Mouse (Mus musculus) thymus, postnatal 4 days (tissue): ENCODE results near the gene Rgs7.

Source experiments
- DNase-seq: peaks from one replicate; pipeline ENCODE4 v3.0.0; 2021

The Rgs7 gene

GRCm38 (mm10) chr1:175299603-175300397 lies 192.5 kb downstream of the Rgs7 start:
- DNase-seq: no peak

DNA sequence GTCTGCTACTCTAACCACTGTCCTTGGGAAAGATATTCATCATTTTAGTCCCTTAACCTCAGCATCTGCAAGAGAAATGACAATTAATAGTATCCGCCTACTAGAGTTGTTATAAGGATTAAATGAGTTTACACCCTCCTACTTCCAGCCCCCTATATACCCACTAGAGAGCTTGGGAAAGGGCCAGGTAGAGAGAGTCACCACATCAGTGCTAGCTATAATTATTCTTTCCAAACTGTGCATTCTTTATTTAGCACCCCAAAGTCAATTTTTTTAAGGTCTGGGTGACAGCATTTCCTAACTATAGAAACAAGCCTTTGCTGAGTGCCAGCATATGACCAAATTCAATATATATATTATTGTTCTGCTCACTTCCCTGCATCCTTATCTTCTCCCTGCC lies 195.4 kb downstream of the Rgs7 start:
- DNase-seq: no peak

DNA sequence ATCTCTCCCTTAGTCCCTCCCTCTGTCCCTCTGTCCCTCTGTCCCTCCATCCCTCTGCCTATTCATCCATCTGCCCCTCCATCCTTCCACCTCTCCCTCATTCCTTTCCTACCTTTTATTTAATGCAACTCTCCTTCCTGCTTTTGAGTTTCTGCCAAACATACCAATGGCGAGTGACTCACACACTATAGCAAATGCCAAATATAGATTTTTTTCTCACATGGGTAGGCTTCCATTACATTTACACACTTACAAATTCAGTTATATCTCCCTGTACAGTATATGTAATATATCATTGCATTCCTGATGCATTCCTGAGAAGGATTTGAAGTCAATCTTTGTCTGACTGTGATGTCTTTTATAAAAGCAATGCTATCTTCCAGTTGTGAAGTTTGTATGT lies 202.2 kb downstream of the Rgs7 start:
- DNase-seq: no peak

DNA sequence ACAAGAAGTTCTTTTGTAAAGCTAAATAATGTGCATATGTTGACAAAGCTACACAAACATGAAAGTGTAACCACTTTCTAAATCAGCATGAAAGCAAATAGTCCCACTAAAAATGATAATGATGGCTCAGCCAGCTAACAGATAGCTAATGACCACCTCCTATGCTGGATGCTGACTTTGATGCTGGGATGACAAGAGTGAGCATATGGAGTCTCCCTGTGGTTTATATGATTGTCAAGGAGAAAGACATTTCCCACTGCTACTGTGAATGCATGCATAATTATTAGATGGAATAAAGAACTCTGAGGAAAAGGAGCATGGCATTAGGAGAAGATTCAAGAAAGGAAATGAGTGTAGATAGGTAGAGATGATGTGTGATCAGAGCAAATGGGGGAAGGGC lies 230.0 kb downstream of the Rgs7 start:
- no peak for DNase-seq

GRCm38 (mm10) chr1:175259374-175259773 lies 232.9 kb downstream of the Rgs7 start:
- no peak for DNase-seq

- DNase-seq: no peak
These were observed 237.1 kb downstream of the Rgs7 start for GRCm38 (mm10) chr1:175255224-175255623.

DNA sequence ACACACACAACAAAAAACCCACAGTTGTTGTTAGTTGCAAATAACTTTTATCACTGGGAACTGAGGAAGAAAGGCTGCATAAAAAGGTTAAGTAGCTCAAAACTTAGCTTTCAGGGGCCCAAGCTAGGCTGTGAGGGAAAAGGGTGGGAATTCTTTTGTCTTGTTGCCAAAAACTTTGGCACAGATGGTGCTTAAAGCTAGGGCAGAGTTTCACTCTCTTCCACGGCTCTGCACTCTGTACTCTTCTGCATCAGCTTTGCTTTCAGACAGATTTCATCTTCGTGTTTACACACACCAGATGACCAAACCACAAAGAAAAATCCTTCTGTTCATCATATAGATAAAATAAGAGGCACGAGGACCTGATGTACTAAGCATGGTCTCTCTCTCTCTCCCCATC lies 237.6 kb downstream of the Rgs7 start:
- no peak for DNase-seq

DNA sequence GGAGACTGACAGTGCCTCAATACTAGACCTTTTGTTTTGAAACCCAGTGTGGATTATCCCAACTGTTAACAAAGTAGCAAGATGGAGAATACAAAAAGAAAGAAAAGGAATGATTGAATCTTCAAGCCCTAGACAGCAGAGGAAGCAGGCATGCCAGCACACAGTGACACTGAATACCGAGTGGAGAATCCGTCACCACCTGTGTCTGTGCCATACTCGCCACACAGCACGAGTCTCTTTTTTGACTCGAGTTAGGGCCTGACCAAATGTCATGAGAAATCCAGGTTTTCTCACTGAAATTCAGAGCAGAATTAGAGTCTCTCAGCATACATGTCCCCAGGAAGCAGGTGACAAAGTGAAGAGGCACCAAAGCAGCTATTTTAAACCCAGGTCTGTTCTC lies 250.2 kb downstream of the Rgs7 start:
- no peak for DNase-seq

- no peak for DNase-seq
These were observed 252.2 kb downstream of the Rgs7 start for GRCm38 (mm10) chr1:175240137-175240536.

- DNase-seq: no peak
These were observed 270.5 kb downstream of the Rgs7 start for GRCm38 (mm10) chr1:175221593-175222500.

GRCm38 (mm10) chr1:175219563-175219962 lies 272.7 kb downstream of the Rgs7 start:
- DNase-seq: no peak

GRCm38 (mm10) chr1:175207004-175207403 lies 285.3 kb downstream of the Rgs7 start:
- no peak for DNase-seq

DNA sequence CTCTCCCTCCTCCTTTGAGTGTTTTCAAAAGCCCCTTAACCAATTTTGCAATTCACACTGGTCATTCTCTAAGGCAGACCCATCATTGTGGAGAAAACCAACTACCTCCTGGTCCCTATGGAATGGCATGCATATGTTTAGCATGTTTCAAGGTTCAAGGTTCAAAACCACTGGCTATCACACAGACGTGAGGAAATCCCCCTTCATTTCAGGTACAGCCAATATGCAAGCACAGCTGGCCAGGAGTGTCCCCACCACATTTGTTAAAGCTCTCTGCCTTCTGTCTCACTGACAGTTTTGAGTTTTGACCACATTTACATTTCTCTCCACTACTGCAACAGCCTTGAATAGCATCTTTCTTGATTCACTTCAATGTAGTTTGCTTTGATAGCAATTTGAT lies 286.7 kb downstream of the Rgs7 start:
- DNase-seq: no peak

DNA sequence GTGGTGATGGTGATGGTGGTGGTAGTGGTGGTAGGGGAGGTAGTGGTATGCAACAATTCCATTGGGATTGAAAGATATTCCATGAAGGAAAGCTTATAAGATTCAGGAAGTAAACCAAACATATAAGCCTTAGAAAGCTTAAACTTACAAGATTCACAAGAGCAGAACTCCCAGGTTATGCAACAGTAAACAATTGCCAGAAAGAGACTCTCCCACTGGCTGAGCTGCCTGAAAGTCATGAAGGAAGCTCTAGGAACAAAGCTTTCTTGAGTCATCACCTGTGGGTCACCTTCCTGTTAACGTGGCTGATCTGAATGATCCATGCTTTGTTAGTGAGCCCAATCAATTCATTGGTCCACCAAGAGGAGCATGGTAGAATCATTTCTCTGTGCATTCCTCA lies 288.8 kb downstream of the Rgs7 start:
- DNase-seq: no peak

DNA sequence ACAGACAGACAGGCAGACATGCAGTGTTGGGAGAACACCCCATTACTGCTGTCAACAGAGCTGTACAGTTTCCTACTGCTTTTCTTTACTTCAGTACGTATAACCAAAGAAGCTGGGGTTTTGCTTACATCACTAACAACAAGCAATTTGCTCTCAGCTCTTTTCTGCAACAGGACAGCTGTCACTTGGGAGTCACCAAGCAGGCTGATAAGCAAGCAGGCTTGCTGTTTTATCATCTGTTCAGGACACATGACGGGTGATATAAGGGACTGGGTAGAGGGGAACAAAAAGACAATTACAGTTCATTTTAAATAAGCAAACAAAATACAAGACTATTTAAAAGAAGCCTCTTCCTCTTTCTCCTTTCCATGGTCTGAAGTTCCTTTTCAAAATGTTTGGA lies 289.4 kb downstream of the Rgs7 start:
- DNase-seq: no peak

DNA sequence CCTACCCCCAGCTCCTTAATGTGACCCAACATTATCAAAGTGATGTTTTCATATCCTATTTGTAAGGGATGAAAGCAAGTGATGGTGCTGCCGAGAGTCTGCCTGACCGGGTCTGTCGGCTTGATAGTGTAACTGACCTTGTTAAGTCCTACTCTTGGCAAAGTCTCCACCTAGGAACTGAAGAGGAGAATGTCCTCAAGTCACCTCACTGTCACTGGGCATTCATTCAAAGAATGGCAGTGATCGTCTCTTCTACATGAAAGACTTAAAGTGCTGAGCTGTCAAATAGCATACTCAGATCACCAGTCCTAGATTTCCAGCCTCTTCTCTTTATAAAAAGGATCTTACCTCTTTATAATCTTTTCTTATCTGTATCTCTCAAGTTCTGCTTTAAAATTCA lies 293.4 kb downstream of the Rgs7 start:
- DNase-seq: no peak

DNA sequence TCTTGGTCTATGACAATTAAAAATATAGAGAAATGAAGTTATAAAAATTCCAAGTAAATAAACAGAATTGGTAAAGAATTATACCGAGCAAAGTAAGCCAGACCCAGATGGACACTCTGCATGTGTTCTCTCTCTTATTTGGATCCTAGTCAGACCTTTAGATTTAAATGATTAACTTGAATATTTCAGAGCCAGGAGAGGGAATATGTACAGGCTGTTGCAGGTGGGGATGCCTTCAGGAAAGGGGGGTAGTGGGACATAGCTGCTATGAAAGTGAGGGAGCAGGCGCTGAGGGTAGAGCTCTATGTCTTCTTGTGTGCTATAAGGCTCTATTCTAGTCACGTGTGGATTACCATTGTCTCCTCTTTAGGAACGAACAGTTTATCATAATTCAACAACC lies 296.5 kb downstream of the Rgs7 start:
- DNase-seq: no peak

GRCm38 (mm10) chr1:175188186-175188585 lies 304.1 kb downstream of the Rgs7 start:
- DNase-seq: no peak

DNA sequence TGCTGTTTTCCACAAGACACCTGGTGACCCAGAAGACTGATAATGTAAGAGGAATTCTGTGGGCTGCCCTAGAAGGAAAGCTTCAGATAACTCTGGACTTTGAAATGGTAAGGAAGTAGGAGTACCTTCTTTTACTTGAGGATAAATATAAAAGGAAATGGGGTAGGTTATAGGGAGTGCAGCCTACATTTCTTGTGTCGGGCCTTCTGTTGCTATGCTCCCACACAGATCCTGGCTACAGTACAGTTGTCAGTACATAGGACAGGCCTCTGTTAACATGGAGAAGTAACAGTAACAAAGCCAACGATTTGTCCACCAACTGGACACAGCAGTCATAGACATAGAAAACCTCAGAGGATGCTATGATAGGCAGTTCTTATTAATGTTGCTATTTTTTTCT lies 307.1 kb downstream of the Rgs7 start:
- DNase-seq: no peak

DNA sequence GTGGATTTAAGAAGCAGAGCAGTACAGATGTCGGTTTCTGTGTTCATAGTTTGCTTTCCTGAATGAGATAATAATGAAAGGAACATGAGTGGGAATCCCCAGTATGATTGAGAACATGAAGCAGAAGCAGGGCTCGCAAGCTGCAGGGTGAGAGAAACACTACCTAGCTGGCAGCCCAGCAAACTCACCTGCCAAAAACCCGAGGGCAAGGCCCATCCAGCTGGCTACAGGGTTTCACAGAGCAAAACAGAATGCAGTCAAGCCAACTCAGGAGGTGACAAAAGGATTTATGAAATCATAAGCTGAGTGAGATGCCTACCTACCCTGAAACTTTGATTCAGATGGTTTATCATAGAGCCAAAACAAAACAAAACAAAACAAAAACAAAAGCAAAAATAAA lies 307.6 kb downstream of the Rgs7 start:
- no peak for DNase-seq

DNA sequence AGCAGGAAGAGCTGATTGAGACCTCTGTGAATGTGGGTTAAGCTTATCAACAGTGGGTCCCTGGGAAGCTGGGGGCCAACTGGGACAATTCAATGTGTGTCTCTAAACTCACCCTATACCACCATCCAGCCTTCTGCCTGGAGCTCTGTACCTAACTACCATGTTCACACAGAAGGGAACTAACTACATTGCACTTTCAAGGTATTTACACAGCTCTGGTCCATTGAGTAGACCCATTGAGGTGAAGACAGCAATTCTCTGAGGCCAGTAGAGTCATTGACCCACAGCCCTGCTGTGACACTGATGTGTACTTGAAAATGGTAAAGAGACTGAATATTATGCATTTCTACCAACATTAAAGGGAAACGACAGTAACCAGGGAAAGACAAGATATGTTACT lies 313.6 kb downstream of the Rgs7 start:
- no peak for DNase-seq

- no peak for DNase-seq
These were observed 317.2 kb downstream of the Rgs7 start for GRCm38 (mm10) chr1:175174918-175175675.

DNA sequence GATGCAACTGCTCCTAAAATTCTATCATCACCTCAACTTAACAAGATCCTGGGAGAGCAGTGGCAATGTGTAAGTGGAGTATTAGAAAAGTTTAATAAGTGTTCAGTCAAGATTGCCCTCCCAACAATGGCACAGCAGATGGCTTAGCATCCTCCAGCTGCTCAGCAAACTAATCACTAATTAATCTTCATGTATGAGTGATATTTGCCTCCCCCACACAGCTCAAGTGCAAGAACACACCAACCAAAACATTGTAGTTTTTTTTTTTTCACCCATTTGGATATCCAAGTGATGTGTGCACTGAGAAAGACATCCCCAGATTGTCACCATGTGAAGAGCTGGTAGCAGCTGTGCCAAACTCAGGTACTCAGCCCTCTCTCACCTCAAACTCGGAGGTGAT lies 336.8 kb downstream of the Rgs7 start:
- DNase-seq: no peak
